In genomic region chr2:32536634-32537359, GRCm38 (mm10) we compare ENCODE assay signal across 8 mouse cellular contexts. TPM values are rescaled to one million over a fixed set of nuclear protein-coding genes. Genes with fewer than 3 reads are reported as not detected.
DNase-seq lines count a peak whose midpoint lies in the region; ATAC-seq lines count a peak whose summit lies in the region.

No protein-coding gene starts in this region.

- peak; percentile 86 for DNase-seq in A20 (ENCODE audit: low read depth, low spot score)
- DNase-seq in adrenal gland, postnatal 14 days: peak; percentile 78
- DNase-seq in heart, postnatal 10 days: peak; percentile 66 to 74
- DNase-seq in kidney, postnatal 36 days: peak; percentile 73 to 75
- peak; percentile 60 to 66 for DNase-seq in lung, adult 18-20 months

- H3K9ac ChIP-seq in forebrain, embryonic 12.5 days: peak overlapping the region; percentile 87
- peak overlapping the region; percentile 94 for H3K9ac ChIP-seq in neural tube, embryonic 15.5 days (replicated peaks)

- 3% methylated on average over 11 of the region's 11 CpGs for WGBS in forebrain, embryonic 12.5 days
- WGBS in neural tube, embryonic 15.5 days: under 1% methylated on average over 11 of the region's 11 CpGs

- peaks cover 63% of the 10 kb centered on the region for H3K4me1 ChIP-seq in forebrain, embryonic 12.5 days
- H3K4me1 ChIP-seq in neural tube, embryonic 15.5 days: peaks cover 67% of the 10 kb centered on the region

- H3K27me3 ChIP-seq in forebrain, embryonic 12.5 days: no peaks in the 10 kb centered on the region
- no peaks in the 10 kb centered on the region for H3K27me3 ChIP-seq in neural tube, embryonic 15.5 days (replicated peaks)

- no peaks in the 10 kb centered on the region for H3K36me3 ChIP-seq in forebrain, embryonic 12.5 days (replicated peaks)
- H3K36me3 ChIP-seq in neural tube, embryonic 15.5 days: no peaks in the 10 kb centered on the region

- peak overlapping the region; percentile 43; the same call in 1 of the 2 replicates for H3K27ac ChIP-seq in forebrain, embryonic 12.5 days
- H3K27ac ChIP-seq in neural tube, embryonic 15.5 days (replicated peaks): peak overlapping the region; percentile 97

- intact Hi-C loops in heart, postnatal 10 days (cut with DNase I): loop anchor here (2.0 kb wide), 1 partner anchor 30 kb away; no protein-coding TSS in a partner anchor

- no peaks in the 10 kb centered on the region for H3K9me3 ChIP-seq in forebrain, embryonic 12.5 days
- no peaks in the 10 kb centered on the region for H3K9me3 ChIP-seq in neural tube, embryonic 15.5 days (replicated peaks)

- peak overlapping the region; percentile 80 for H3K4me2 ChIP-seq in forebrain, embryonic 12.5 days
- H3K4me2 ChIP-seq in neural tube, embryonic 15.5 days: peak overlapping the region; percentile 74

- no peak for ATAC-seq in forebrain, embryonic 12.5 days (ENCODE audit: low FRiP score)
- ATAC-seq in neural tube, embryonic 15.5 days (ENCODE audit: low FRiP score): no peak
- ATAC-seq in megakaryocyte-erythroid progenitor cell, adult 5-6 weeks (replicated peaks; ENCODE audit: low FRiP score, low TSS enrichment, poor library complexity, severe bottlenecking): no peak

- peak overlapping the region; percentile 93 for H3K4me3 ChIP-seq in forebrain, embryonic 12.5 days (replicated peaks)
- H3K4me3 ChIP-seq in neural tube, embryonic 15.5 days (replicated peaks): peak overlapping the region; percentile 94

RNA-seq across cellular contexts. Expression of gene Fam102a, which starts 1.7 kb away (rescaled TPM):
- total RNA-seq in adrenal gland, postnatal 14 days (2021): 25.6 and 28.7 TPM in 2 replicates
- polyA plus RNA-seq in forebrain, embryonic 12.5 days (2016; fragmentation: Nextera tagmentation; extraction: Ambion mirVana): 8.7 and 9.6 TPM in 2 replicates
- 10 to 100 TPM in 1 of 2 experiments, 1 to 10 TPM in 1; 9.7 to 13.0 TPM for total RNA-seq in heart, postnatal 10 days (2021)
- 6.7 and 7.0 TPM in 2 replicates for polyA plus RNA-seq in neural tube, embryonic 15.5 days (2015; fragmentation: Nextera tagmentation; extraction: Ambion mirVana)
- 1.5 and 2.9 TPM in 2 replicates for total RNA-seq in megakaryocyte-erythroid progenitor cell, adult 5-6 weeks (2014; fragmentation: Nextera tagmentation)
- total RNA-seq in megakaryocyte-erythroid progenitor cell, adult 5-6 weeks (2017): 0.34 and 2.3 TPM in 2 replicates

RNA-seq across cellular contexts. Expression of gene Dpm2, which starts 33.9 kb away (rescaled TPM):
- total RNA-seq in adrenal gland, postnatal 14 days (2021): 47.8 and 61.8 TPM in 2 replicates
- 106 and 110 TPM in 2 replicates for polyA plus RNA-seq in forebrain, embryonic 12.5 days (2016; fragmentation: Nextera tagmentation; extraction: Ambion mirVana)
- total RNA-seq in heart, postnatal 10 days (2021): 10 to 100 TPM; 31.2 to 32.6 TPM
- 141 and 147 TPM in 2 replicates for polyA plus RNA-seq in neural tube, embryonic 15.5 days (2015; fragmentation: Nextera tagmentation; extraction: Ambion mirVana)
- total RNA-seq in megakaryocyte-erythroid progenitor cell, adult 5-6 weeks (2014; fragmentation: Nextera tagmentation): 94.2 and 108 TPM in 2 replicates
- 33.0 and 38.5 TPM in 2 replicates for total RNA-seq in megakaryocyte-erythroid progenitor cell, adult 5-6 weeks (2017)

RNA-seq across cellular contexts. Expression of gene Pip5kl1, which starts 37.8 kb away (rescaled TPM):
- total RNA-seq in adrenal gland, postnatal 14 days (2021): 0.23 TPM in 1 of 2 replicates, not detected in the other
- 2.6 and 3.1 TPM in 2 replicates for polyA plus RNA-seq in forebrain, embryonic 12.5 days (2016; fragmentation: Nextera tagmentation; extraction: Ambion mirVana)
- not detected for total RNA-seq in heart, postnatal 10 days (2021)
- 16.3 and 17.8 TPM in 2 replicates for polyA plus RNA-seq in neural tube, embryonic 15.5 days (2015; fragmentation: Nextera tagmentation; extraction: Ambion mirVana)
- not detected in 2 replicates for total RNA-seq in megakaryocyte-erythroid progenitor cell, adult 5-6 weeks (2014; fragmentation: Nextera tagmentation)
- total RNA-seq in megakaryocyte-erythroid progenitor cell, adult 5-6 weeks (2017): 0.23 TPM in 1 of 2 replicates, not detected in the other

RNA-seq across cellular contexts. Expression of gene 9430097D07Rik, which starts 38.7 kb away (rescaled TPM):
- not detected in 2 replicates for total RNA-seq in adrenal gland, postnatal 14 days (2021)
- polyA plus RNA-seq in forebrain, embryonic 12.5 days (2016; fragmentation: Nextera tagmentation; extraction: Ambion mirVana): 0.19 TPM in 1 of 2 replicates, not detected in the other
- total RNA-seq in heart, postnatal 10 days (2021): not detected
- 0.59 and 0.99 TPM in 2 replicates for polyA plus RNA-seq in neural tube, embryonic 15.5 days (2015; fragmentation: Nextera tagmentation; extraction: Ambion mirVana)
- not detected in 2 replicates for total RNA-seq in megakaryocyte-erythroid progenitor cell, adult 5-6 weeks (2014; fragmentation: Nextera tagmentation)
- total RNA-seq in megakaryocyte-erythroid progenitor cell, adult 5-6 weeks (2017): 0.75 TPM in 1 of 2 replicates, not detected in the other

RNA-seq across cellular contexts. Expression of gene St6galnac4, which starts 50.1 kb away (rescaled TPM):
- 12.0 and 13.5 TPM in 2 replicates for total RNA-seq in adrenal gland, postnatal 14 days (2021)
- polyA plus RNA-seq in forebrain, embryonic 12.5 days (2016; fragmentation: Nextera tagmentation; extraction: Ambion mirVana): 15.1 and 17.0 TPM in 2 replicates
- 10 to 100 TPM; 29.3 to 31.8 TPM for total RNA-seq in heart, postnatal 10 days (2021)
- polyA plus RNA-seq in neural tube, embryonic 15.5 days (2015; fragmentation: Nextera tagmentation; extraction: Ambion mirVana): 43.9 and 44.6 TPM in 2 replicates
- total RNA-seq in megakaryocyte-erythroid progenitor cell, adult 5-6 weeks (2014; fragmentation: Nextera tagmentation): 21.5 and 29.8 TPM in 2 replicates
- total RNA-seq in megakaryocyte-erythroid progenitor cell, adult 5-6 weeks (2017): 22.3 and 22.7 TPM in 2 replicates
